Mouse (Mus musculus) brain, embryonic 14.5 days (tissue): ENCODE measurements at regions not wholly inside any gene's neighbourhood (a gene's known extent, or its start where the extent isn't known, plus 50 kb on each side); places are given as distances from the start of the nearest gene placed in this dataset.
A peak's percentile ranks its signal among the peaks of the same experiment; 100 is the strongest.

Experiments used
- DNase-seq: peaks from one replicate; pipeline ENCODE4 v3.0.0-alpha.2; 2011; ENCODE audit warnings: low read depth
- CTCF ChIP-seq: fragments of 200-500 bp; IDR thresholded peaks from 2 replicates; pipeline ENCODE4 v1.5.1; 2012; ENCODE audit warnings: inconsistent platforms, mild to moderate bottlenecking, moderate library complexity, borderline replicate concordance; ENCODE audit not compliant: insufficient read depth, insufficient read length; ENCODE audit errors: extremely low read depth
- POLR2A ChIP-seq: fragments of 200-500 bp; IDR thresholded peaks from 2 replicates; pipeline ENCODE4 v1.6.1; 2012; ENCODE audit warnings: mild to moderate bottlenecking, inconsistent platforms, borderline replicate concordance; ENCODE audit not compliant: poor library complexity, insufficient read depth, insufficient read length, severe bottlenecking; ENCODE audit errors: extremely low read depth

DNA sequence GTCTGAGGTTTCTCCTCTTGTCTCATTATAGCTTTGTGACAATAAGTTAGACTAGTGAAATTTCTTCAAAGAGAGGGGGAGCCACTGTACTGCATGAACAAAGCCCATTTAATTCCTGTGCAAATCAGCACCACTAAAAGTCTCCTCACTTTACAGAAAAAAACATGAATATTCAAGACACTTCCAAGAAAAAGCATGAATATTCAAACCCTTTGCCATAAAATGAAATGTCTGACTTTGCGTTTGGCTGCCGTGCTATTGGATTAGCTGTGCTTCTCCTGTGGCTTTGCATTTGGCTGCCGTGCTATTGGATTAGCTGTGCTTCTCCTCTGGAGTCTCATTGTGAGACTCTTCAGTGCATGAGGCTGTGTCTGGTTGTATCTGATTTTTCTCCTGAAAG is 295.4 kb downstream of the Etaa1 start:
- peak; percentile 91 for DNase-seq
- TF ChIP-seq POLR2A, result no peak
- TF ChIP-seq CTCF, result no peak

DNA sequence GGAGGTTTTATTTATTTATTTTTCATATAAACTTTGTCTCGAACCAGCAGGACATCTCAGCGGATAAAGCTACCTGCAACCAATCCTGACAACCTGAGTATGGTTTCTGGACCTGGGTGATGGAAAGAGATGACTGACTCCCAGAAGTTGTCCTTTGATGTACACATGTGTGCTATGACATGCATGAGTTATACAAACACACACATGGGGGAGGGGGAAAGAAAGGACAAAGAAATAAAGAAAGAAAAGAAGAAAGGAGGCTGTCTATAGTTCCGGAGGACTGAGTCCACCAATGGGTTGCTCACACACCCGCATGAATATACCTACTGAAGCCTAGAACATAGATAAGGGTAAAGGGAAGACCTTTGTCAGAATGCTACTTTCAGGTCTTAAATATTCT is 295.0 kb downstream of the Etaa1 start:
- peak; percentile 13 for DNase-seq
- TF ChIP-seq CTCF, result no peak
- TF ChIP-seq POLR2A, result no peak

DNA sequence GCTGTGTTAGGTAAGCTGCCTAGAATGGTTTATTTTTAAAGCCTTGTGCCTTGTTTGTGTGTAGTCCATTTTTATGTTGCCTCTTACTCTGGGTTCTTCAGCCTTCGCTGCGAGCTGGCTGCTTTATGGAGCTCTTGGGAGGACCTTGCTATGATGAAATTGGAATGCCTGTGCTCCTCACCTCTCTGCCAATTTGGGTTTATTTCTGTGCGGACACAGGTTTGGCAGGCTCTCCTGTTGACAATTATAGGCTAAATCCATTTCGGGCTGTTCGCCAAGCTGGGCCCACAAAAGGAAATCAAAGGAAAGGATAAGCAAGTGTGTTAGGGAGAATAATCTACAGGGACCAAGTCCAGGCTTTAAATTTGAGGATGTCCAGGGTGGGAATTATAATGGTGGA is 289.8 kb downstream of the Etaa1 start:
- no peak for TF ChIP-seq CTCF
- TF ChIP-seq POLR2A, result no peak
- DNase-seq, result peak; percentile 92

DNA sequence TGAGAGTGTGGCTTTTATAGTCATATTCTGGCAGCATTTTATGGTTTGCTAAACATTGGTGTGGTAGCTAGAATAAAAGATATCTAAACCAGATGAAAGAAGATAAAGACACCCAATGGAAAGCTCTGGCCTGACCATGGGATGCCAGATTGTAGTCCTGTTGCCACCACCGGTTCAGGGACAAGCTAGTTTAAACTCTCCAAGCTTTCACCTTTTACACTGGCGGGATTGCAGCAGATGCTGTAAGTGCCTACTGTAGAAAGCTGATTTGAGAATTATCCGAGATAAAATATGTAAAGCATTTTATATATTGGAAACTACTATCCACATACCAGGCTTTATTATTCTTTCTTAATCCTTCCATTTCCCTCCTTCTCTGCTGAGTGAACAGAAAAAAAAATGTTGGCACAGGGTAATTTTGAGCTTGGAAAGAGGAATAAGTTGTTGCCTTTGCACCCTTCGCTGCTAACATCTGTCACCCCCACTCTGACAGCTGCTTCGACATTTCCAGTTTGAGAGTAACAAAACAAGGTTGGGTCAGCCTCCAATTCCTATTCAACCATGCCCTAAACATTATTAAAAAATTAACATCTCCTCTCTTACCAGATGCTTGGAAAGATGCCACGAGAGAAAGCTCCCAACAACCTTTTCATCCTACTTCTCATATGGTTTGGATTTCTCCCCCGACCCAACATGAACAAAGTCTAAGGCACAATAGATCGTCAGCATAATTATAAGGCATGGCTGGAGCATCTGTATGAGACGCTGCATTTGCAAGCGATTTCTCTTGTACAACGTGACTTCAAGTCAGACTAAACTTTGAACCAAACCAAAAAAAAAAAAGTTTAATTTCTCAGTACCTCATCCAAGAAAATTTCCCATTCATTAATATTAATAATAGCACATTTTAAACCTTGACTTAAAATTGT is 287.8 kb downstream of the Etaa1 start:
- peak; percentile 68 for DNase-seq
- TF ChIP-seq POLR2A, result no peak
- TF ChIP-seq CTCF, result no peak

DNA sequence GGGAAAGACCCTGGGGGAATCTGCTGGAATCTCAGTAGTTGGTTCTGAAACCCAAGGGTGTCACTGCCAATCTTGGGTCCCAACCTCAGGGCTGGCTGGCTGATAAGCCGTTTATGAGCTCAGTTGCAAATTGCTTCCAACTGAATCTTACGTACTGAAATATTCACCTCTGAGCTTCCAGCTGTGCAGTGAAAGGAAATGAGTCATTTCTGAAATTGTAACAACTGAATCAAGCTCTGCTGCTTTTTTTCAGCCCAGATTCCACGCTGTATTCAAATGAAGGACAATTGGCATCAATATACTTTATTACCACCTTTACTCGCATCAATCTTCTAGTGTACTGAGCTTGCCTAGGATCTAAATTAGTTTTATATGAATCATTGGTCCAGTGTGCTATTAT is 272.7 kb downstream of the Etaa1 start:
- TF ChIP-seq POLR2A (no peak), CTCF (no peak)
- DNase-seq, result no peak

DNA sequence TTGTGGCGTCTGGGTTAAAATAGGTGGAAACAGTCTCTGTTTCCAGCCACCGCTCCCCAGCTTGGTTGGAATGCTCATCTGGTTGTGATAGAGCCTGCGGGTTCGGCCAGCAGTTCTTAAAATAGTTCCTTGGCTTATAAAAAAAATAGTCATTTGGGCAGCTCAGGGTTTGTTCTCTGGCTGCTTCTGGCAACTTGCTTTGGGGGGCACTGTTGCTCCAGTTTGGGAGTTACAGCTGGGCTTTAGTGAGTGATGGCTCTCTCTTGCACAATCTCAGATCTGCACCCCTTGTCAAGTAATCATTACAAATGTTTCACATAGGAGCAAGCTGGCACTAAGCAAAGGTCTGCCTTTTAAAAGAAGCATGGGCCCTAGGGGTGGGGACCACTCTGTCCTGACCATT is 268.0 kb downstream of the Etaa1 start:
- peak; percentile 77 for DNase-seq
- TF ChIP-seq CTCF, result peak; percentile 60; the same call in 1 of the 2 replicates
- TF ChIP-seq POLR2A, result no peak

DNA sequence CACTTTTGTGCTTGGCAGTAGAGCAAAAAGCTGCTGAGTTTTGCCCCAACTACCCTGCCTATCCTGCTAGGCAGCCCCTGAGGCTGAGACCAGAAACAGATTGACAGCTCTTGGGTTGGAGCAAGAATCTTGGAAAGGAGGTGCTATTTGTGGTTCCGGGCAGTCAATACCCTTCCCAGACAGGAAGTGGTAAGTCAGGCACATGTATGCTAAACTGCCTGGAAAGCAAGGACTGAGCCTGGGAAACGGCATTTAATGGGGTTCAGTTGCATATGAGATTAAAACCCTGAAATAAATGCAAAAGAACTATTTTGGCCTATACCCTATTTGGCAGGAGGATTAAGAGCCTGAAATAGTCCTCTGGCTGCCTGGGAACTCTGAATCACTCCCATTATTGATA is 266.9 kb downstream of the Etaa1 start:
- DNase-seq, result peak; percentile 79
- TF ChIP-seq POLR2A (no peak), CTCF (no peak)

DNA sequence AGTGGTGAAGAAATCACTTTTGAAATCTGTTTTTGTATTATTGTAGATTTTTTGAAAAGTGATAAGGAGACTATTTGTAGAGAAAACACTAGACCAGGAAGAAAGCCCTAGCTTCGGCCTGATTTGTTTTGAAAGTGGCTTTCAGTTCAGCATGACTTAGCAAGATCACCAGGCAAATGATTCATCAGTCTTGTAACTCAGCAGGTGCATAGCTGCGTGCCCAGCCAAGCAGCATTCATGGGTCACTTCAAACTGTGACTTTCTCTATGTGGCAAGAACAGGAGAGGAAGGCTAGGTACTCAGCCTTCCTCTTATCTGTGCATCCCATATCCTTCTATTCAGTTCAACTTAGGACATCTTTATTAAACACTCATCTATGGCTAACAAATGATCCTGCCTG is 259.5 kb downstream of the Etaa1 start:
- DNase-seq, result no peak
- TF ChIP-seq CTCF (no peak), POLR2A (no peak)

DNA sequence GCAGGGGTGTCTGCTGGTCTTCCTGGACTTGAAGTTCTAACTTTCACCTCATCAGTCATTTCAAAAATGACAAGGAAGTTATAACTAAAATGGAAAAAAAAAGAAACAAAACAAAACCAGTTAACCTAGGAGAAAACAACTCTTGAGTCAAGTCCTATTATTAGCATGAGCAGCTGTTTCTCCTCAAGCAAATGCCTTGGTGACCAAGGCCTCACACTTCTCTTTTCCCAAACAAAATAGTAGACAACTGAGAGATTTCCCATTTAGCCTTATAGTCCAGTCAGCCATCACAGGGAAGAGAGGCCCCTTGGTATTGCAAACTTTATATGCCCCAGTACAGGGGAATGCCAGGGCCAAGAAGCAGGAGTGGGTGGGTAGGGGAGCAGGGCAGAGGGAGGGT is 244.9 kb downstream of the Etaa1 start:
- TF ChIP-seq POLR2A (no peak), CTCF (no peak)
- DNase-seq, result no peak

DNA sequence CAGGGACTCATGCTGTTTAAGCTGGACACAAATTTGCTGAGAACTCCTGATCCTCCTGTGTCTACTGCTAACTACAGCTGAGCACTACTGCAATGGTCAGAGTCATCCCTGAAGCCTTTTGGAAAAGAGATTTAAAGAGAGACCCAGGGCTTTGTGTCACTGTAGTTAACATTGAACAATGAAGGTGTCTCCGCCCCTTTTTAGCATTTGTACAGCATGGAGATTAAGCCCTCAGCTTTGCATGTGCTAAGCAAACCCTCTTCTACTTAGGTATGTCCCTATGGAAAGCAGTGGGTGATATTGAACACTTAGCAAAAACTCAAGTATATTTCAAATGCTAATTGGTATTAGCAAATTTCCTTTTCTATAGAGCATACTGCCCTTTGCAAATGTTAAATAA is 231.6 kb downstream of the Etaa1 start:
- no peak for TF ChIP-seq CTCF
- no peak for TF ChIP-seq POLR2A
- DNase-seq, result no peak

DNA sequence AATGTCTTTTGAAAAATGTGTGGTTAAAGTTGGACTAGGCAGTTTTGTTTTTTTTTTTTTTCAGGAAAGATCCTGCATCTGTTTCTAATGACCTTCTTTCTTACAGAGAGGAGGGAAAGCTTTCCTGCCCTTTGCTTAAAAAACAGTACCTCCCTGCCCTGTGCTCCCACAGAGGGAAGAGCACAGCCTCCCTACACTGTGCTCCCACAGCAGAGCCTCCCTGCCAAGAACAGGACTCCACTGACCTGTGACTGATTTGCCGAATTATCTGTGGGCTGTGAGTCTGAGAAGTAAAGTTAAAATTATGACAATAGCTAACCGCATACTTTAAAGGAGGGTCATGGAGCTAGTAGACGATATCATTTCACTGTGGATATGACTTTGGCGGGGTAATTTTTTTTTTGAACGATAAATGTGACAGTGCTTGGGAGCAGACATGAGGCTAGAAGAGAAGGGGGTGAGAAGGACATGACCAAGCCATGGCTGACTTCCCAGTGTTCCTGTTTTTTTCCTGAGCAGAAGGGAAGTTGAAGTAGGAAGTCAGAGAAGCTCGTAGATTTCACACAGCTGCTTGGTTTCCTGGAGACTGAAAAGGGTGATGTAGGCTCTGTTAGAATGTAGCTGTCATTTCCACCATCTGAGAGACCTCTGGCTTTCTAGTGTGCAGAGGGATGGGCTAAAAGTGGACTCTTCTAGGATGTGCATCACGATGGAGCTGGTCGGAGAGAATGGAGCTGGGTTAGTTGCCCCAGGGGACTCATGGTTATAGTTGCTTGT is 226.2 kb downstream of the Etaa1 start:
- TF ChIP-seq CTCF (no peak), POLR2A (no peak)
- DNase-seq, result no peak

DNA sequence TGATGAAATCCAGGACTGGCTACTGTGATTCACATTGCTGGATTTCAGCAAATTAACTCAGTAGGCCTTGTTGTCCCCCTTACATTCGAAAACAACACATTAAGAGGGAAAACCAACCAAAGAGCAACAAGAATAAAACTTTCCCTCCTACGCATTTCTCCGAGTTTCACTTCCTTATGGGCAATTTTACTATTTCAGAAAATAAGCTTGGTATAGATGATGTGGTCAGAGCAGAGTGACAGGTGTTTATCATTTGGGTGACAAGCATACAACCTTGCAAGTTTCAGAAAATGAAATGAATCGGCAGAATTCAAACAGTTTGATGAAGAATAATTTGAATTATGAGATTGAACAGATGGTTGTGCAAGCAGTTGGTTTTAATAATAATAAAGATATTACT is 220.6 kb downstream of the Etaa1 start:
- no peak for DNase-seq
- TF ChIP-seq POLR2A (no peak), CTCF (no peak)

DNA sequence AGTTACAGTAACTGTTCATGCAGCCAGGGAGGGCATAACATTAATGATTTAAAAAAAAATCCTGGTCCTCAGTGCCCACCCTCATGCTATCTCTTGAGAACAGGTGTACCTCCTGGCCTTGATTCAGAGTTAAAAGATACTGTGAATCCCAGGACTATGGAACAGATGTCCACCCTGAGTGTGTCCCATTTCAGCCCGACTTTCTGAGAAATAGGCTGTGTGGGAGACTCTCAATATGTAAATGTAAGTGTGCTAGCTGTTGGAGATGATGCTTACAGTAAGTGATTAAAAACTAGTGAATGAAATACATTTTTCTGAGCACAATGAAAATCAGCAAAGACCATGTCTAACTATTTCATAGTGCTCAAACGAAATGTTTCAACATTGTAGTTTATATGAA is 219.2 kb downstream of the Etaa1 start:
- no peak for DNase-seq
- TF ChIP-seq CTCF (no peak), POLR2A (no peak)

DNA sequence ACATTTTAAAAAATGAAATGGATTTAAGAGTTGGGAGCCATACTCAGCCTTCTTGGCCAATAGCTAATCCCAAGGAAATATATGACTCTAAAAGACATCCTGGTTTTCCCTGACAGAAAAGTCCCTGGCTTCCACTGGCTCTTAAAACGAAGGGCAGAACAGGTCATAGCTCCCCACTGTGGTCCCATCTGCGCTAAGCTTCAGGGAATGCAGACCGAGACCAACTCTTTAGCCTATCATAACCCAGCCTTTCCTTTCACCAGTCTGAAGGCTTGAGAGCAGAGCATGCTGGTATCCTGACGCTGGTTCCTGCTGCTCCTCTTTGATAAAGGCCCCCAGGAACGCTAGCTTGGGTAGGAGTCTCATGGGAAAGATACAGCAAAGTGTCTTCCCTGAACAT is 214.8 kb downstream of the Etaa1 start:
- TF ChIP-seq CTCF (no peak), POLR2A (no peak)
- DNase-seq, result no peak

DNA sequence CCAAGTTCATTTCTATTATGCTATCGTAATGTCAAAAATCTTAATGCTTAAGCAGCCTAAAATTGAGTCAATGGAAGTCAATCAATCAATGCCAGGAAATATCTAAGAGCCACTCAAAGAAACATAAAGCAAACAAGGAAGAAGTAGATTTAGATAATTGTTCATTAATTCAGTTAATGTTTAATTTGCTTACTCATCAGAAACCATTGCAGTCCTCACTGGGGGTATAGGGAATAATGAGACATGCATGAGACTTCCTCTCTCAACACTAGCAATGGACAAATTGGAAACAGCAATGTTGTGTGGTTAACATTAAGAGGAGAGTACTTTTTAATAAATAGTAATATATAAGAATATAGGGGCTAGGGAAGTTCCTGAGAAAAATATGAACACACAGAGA is 209.9 kb downstream of the Etaa1 start:
- no peak for DNase-seq
- TF ChIP-seq CTCF (no peak), POLR2A (no peak)
